Mouse (Mus musculus) cerebellum, adult 11 months (tissue): Measurements from ENCODE around the gene Dnase2b.

Experiments used
- DNase-seq: peaks from one replicate; pipeline ENCODE4 v3.0.0; 2022

Dnase2b gene

GRCm38 (mm10) chr3:146611821-146612220 is 3.6 kb downstream of the Dnase2b start:
- DNase-seq: no peak

- DNase-seq: no peak
These were observed 4.1 kb downstream of the Dnase2b start for GRCm38 (mm10) chr3:146611261-146611660.

DNA sequence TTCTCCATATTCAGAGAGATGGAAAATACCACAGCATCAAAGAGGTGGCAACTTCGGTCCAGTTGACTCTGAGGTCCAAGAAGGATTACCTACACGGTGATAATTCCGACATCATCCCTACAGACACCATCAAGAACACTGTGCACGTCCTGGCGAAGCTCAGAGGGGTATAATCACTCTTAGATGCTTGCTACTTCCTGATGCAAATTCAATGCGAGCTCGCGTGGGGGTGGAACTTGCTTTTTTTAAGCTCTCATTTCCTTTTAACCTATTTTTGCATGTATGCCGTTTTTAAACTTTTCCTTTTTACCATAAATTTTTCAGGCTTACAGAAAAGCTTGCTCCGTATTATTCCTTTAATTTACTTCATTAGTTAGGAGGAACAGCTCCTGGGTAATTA is 5.1 kb downstream of the Dnase2b start:
- DNase-seq: no peak

GRCm38 (mm10) chr3:146607368-146607767 is 8.0 kb downstream of the Dnase2b start:
- no peak for DNase-seq

GRCm38 (mm10) chr3:146604647-146605046 is 10.7 kb downstream of the Dnase2b start:
- DNase-seq: no peak

GRCm38 (mm10) chr3:146602531-146602930 is 12.9 kb downstream of the Dnase2b start:
- DNase-seq: no peak

GRCm38 (mm10) chr3:146601205-146601604 is 14.2 kb downstream of the Dnase2b start:
- no peak for DNase-seq

DNA sequence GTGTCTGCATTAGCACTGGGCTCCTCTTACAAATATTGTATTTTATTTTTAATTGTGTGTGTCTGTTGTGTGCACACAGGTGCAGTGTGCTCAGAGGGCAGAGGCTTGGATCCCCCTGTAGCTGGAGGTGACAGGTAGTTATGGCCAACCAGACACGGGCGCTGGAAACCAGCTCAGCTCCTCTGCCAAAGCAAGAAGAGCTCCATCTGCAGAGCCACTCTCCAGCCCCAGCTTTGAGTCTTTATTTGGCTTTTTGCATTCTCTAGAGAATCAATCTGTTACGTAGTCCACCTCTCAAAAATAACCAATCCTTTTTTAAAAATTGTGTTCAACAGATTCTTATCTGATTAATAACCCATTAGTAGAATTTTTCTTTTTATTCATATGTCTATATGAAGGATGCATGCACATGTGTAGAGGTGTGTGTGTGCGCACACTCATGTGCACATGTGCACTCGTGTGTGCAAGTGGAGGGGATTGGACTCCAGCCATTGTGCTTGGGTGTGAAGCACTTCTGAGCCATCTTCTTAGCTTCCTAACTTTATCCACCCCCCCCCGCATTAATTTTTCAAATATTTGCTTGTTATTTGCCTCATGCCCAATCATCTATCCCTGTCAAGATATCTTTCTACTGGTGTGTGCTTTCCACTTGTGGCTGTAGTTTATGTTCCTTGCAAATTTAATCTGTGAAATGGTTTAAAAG is 16.0 kb downstream of the Dnase2b start:
- DNase-seq: no peak

- DNase-seq: no peak
These were observed 17.0 kb downstream of the Dnase2b start for GRCm38 (mm10) chr3:146598411-146598810.

- DNase-seq: no peak
These were observed 18.5 kb downstream of the Dnase2b start for GRCm38 (mm10) chr3:146596864-146597263.

DNA sequence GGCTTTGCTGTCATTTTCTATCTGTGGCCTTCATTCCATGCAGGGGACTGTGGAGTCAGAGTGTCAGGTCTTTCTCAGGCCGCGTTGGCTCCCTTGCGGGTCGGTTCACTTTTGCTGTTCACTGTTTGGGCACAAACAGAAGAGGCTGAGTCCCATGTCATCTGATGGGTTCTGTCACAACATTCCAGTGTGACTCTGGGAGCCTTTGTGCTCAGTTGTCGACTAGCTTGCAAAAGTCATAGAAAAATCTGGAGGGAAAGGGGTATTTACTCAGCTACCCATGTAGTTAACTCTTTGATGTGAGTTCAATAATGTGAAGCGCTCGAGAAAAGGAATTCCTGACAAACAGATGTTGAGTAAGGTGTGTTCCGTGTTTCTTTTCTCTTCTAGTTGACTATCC is 19.0 kb downstream of the Dnase2b start:
- no peak for DNase-seq

DNA sequence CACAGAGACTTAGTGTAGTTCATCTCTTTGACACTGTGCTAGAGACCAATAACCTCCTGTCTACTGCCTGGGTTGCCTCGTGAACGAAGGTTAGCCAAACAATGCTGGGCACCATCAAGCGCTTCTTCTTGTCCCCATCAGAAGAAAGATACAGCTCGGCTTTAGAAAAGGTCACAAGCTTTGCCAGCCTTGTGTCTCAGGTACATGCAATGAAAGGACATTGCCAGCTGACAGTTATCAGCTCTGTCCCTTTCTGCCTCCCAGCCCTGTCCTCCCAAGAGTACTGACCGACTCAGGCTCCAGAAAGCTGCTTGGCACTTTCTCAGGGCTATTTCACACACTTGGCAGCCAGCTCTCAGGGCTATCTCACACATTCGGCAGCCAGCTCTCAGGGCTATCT is 20.0 kb downstream of the Dnase2b start:
- no peak for DNase-seq

DNA sequence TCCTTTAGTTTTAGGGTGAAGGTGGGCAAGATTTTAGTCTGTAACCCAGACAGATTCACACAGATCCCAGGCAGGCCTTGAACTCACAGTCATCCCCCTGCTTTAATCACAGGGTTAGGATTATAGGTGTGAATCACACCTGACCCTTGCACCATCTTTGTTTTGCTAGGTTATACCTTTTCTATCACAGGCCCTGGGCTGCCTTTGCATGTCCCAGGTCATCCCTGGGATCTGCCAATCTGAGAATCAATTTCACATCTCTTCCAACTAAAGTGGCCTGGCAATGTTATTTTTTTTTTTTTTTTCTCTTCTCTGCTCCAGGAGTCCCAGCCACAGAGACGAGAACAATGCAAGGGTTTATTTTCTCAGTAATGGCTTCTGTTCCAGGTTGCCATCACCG is 23.8 kb downstream of the Dnase2b start:
- no peak for DNase-seq

GRCm38 (mm10) chr3:146591159-146591558 is 24.2 kb downstream of the Dnase2b start:
- DNase-seq: no peak

- no peak for DNase-seq
These were observed 25.9 kb downstream of the Dnase2b start for GRCm38 (mm10) chr3:146589523-146589922.

DNA sequence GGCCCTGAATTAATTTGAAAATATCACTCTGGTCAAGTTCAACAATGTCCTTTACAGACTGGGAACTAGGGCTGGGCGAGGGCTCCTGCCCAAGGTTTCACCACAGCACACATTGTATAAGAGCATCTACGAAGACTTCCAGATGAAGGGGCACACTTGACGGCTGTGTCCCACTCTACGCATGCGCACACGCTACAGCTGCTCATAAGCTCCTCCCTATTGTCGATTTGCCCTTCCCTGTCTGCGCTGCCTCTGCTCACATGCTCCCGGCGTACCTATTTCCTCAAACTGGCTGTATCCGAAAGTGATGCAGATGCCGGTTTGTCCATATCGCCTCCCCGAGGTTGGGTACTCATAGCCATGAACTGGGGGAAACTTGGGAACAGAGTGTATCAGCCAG is 28.8 kb downstream of the Dnase2b start:
- DNase-seq: no peak

- DNase-seq: no peak
These were observed 31.5 kb downstream of the Dnase2b start for GRCm38 (mm10) chr3:146583908-146584307.

- no peak for DNase-seq
These were observed 31.9 kb downstream of the Dnase2b start for GRCm38 (mm10) chr3:146583478-146583877.

- DNase-seq: no peak
These were observed 35.2 kb downstream of the Dnase2b start for GRCm38 (mm10) chr3:146580039-146580729.

DNA sequence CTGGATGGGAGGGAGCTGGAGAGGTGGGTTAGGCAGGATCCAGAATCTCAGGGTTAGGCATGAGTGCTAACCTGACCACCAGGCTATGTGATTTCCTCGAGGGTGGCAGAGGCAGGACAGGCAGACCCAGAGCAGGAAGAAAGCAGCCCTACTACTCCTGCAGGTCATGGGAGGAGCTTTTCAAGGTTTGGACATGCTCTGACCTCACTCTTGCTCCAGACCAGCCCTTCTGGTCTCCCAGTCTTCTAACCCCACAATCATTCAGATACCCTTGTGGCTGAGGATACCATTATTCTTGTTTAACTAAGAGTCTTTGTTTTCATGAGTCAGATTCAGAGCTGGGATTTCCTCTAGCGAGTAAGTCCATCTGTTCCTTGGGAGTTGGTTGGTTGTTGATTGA is 37.8 kb downstream of the Dnase2b start:
- no peak for DNase-seq

GRCm38 (mm10) chr3:146571341-146571740 is 44.1 kb downstream of the Dnase2b start:
- DNase-seq: no peak

DNA sequence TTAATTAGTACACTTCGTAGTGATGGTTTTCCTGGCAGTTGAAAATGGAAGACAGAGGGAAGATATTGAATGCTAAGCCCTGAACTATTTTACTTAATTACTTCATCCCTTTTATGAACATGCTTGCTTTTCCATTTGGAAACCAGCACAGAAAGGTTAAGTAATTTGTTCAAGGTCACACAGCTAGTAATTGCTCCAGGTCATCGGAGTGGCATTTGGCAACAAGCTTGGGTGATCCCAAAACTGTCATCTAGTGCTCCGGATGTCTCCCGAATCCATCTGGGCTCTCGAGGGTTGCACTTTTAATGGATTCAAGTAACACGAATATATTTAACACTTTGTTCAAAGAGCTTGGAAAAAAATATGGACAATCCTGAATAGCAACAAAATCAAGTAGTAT is 44.5 kb downstream of the Dnase2b start:
- DNase-seq: no peak

DNA sequence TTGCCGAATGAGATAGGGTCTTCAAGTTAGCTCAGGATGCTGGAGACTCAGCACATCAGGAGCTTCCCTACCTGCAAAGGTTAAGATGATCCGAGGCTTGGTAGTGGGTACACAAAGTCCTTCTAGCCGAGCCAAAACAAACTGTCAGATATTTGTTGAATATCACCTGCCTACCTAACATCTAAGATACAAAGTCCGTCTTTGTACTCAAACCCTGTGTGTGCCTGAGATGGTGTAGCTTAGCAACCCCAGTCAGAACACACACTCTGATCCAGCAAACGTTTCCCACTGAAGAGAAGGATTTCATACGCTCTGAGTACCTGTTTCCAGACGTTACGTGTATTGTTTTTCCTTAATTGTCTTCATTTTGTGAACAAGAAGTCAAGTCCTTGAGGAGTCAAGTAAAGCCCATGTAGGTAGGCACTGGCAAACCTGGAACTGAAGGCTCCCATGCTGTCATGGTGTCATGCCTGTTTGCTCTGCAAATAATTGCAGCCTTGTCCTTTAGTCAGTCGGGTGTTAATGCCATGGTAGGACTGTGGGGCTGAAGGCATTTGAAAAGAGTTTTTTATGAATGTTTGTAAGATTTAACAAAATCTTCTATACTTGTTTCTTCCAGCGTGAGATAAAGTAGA is 45.1 kb downstream of the Dnase2b start, which contains the start of gene Uox:
TSS of gene Uox (plus strand) at position 279 of the 635 bp plus-strand sequence.
- no peak for DNase-seq

DNA sequence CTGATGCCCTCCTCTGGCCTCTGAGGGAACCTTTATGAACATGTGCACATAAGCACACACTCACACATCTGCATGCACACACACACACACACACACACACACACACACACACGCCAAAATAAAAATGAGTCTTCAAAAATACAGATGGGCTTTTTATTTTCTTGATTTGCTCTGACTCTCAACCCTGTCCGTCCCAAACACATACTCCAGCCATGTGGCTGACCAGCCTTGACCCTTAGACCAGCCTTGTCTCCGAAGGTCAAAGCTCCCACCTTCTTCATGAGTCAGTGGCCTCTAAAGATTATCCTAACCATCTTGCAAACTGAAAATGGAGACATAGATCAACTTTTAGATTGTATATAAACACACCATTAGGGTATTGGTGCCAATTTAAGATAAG is 45.8 kb downstream of the Dnase2b start:
- no peak for DNase-seq
